Mouse (Mus musculus): ENCODE measurements around the gene Lix1. TPM values are rescaled to one million over a fixed set of nuclear protein-coding genes. Genes with fewer than 3 reads are reported as not detected.

The Lix1 gene
- polyA plus RNA-seq, 1 experiment from 2014 or later, result 0.28 TPM

- Histone ChIP-seq H3K4me2 (no peak overlapping the region), H3K9ac (no peak overlapping the region), H3K36me3 (replicated peaks) (no peaks in the 10 kb centered on the region), H3K4me3 (replicated peaks) (no peak overlapping the region), H3K9me3 (replicated peaks) (no peaks in the 10 kb centered on the region), H3K27me3 (no peaks in the 10 kb centered on the region), H3K4me1 (replicated peaks) (no peaks in the 10 kb centered on the region), H3K27ac (replicated peaks) (no peak overlapping the region)
- ATAC-seq (ENCODE audit: insufficient read depth), result no peak
- 47% methylated on average over 1 of the region's 1 CpGs for WGBS (ENCODE audit: insufficient replicate concordance)
Measured at GRCm38 (mm10) chr17:17498848-17499247, 96.4 kb downstream of the Lix1 start.

- Histone ChIP-seq H3K9me3 (replicated peaks) (no peaks in the 10 kb centered on the region), H3K4me2 (no peak overlapping the region), H3K4me1 (replicated peaks) (no peaks in the 10 kb centered on the region), H3K36me3 (replicated peaks) (no peaks in the 10 kb centered on the region), H3K4me3 (replicated peaks) (no peak overlapping the region), H3K27ac (replicated peaks) (no peak overlapping the region), H3K9ac (no peak overlapping the region), H3K27me3 (no peaks in the 10 kb centered on the region)
- no peak for ATAC-seq (ENCODE audit: insufficient read depth)
- 47% methylated on average over 3 of the region's 3 CpGs for WGBS (ENCODE audit: insufficient replicate concordance)
Measured at GRCm38 (mm10) chr17:17499278-17499677, 96.8 kb downstream of the Lix1 start.

- Histone ChIP-seq H3K4me1 (replicated peaks) (no peaks in the 10 kb centered on the region), H3K36me3 (replicated peaks) (no peaks in the 10 kb centered on the region), H3K4me3 (replicated peaks) (no peak overlapping the region), H3K27me3 (no peaks in the 10 kb centered on the region), H3K9me3 (replicated peaks) (no peaks in the 10 kb centered on the region; the same call in 1 of the 2 replicates), H3K4me2 (no peak overlapping the region), H3K27ac (replicated peaks) (no peak overlapping the region), H3K9ac (no peak overlapping the region)
- 74% methylated on average over 10 of the region's 10 CpGs for WGBS (ENCODE audit: insufficient replicate concordance)
- ATAC-seq (ENCODE audit: insufficient read depth), result no peak
Measured at GRCm38 (mm10) chr17:17506677-17507076, 104.2 kb downstream of the Lix1 start.

Other genes with a start within 250 kb of the Lix1 start
- 8.4 and 9.7 TPM in 2 replicates for gene Riok2, start 28.4 kb upstream of the Lix1 start, polyA plus RNA-seq (2015; fragmentation: Nextera tagmentation; extraction: Ambion mirVana)
- gene Lnpep, start 222.4 kb downstream of the Lix1 start, polyA plus RNA-seq (2015; fragmentation: Nextera tagmentation; extraction: Ambion mirVana), result 2.8 and 2.9 TPM in 2 replicates